Mouse (Mus musculus): ENCODE results near the gene Tceal8.

GRCm38 (mm10) chrX:136195193-136195944 is 23.2 kb upstream of the Tceal8 start:
- TF ChIP-seq CTCF (IDR thresholded peaks at IDR 0.05; ENCODE audit: low read depth): no peak
- no peak for TF ChIP-seq EP300 (IDR thresholded peaks at IDR 0.05; ENCODE audit: low read depth)

Data from liver, embryonic 14.5 days (tissue).